Mouse (Mus musculus): ENCODE measurements around the gene Rfx8. TPM values are rescaled to one million over a fixed set of nuclear protein-coding genes. Genes with fewer than 3 reads are reported as not detected.
A peak's percentile ranks its signal among the peaks of the same experiment; 100 is the strongest.

Gene Rfx8
- total and polyA plus RNA-seq, 3 experiments: not detected

DNA sequence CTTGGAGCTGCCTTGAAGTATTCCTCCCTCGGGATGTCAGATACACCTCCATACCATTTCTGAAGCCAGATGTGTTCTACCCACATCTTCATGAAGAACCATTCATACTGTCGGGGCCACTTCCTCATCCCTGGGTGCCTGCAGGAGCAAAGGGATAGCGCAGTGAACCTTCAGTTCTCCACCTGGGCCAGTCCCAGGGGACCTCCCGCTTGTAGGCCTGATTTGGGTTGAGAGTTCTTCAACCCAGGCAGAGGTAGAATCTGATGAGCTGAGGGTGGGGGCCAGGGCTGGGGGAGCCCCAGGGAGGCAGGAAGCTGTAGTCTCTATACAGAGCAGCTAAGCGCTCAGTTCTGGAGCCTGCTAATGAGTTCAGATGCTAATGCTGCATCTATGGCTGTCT, 97.7 kb downstream of the Rfx8 start:
- H3K27me3 ChIP-seq (ENCODE audit: control insufficient read depth in 1 of 2, insufficient read depth in 2 of 2, low read length in 2 of 2): peaks cover 7% of the 10 kb centered on the region in 2 experiments
- no peak overlapping the region for H3K9ac ChIP-seq (ENCODE audit: control insufficient read depth, low read depth, low read length, poor library complexity, severe bottlenecking)
- H3K4me1 ChIP-seq (ENCODE audit: control insufficient read depth in 1 of 2, insufficient read depth in 2 of 2, low read length in 2 of 2): no peaks in the 10 kb centered on the region
- no peak overlapping the region for H3K27ac ChIP-seq (ENCODE audit: control insufficient read depth, low read depth, low read length)
- no peaks in the 10 kb centered on the region for H3K36me3 ChIP-seq (ENCODE audit: control insufficient read depth in 1 of 2, insufficient read depth in 2 of 2, low read length in 2 of 2)
- no peaks in the 10 kb centered on the region for H3K9me3 ChIP-seq (replicated peaks; ENCODE audit: insufficient read depth, low read length)
- no peak for DNase-seq (ENCODE audit: low read depth, low spot score)
- no peaks in the 10 kb centered on the region for H3K79me2 ChIP-seq (ENCODE audit: control insufficient read depth, insufficient read depth, low read length, poor library complexity)
- no peak overlapping the region for H3K4me3 ChIP-seq (ENCODE audit: control insufficient read depth in 1 of 2, insufficient read depth in 1 of 2, low read depth in 2 of 2, low read length in 2 of 2)
- TF ChIP-seq BHLHE40 (IDR thresholded peaks at IDR 0.05; ENCODE audit: borderline replicate concordance, low read depth, low read length): no peak
- TF ChIP-seq USF2 (IDR thresholded peaks at IDR 0.05; ENCODE audit: borderline replicate concordance in 1 of 2, insufficient read depth in 1 of 2, low read depth in 1 of 2, low read length in 2 of 2): no peak
- TF ChIP-seq MYC (IDR thresholded peaks at IDR 0.05; ENCODE audit: low read depth, low read length): no peak
- TF ChIP-seq ETS1 (IDR thresholded peaks at IDR 0.05; ENCODE audit: low read depth, low read length): no peak
- TF ChIP-seq MAZ (IDR thresholded peaks at IDR 0.05; ENCODE audit: low read depth, low read length): no peak
- TF ChIP-seq CHD2 (IDR thresholded peaks at IDR 0.05; ENCODE audit: low read length): no peak
- TF ChIP-seq NELFE (IDR thresholded peaks at IDR 0.05; ENCODE audit: low read depth, low read length): no peak

DNA sequence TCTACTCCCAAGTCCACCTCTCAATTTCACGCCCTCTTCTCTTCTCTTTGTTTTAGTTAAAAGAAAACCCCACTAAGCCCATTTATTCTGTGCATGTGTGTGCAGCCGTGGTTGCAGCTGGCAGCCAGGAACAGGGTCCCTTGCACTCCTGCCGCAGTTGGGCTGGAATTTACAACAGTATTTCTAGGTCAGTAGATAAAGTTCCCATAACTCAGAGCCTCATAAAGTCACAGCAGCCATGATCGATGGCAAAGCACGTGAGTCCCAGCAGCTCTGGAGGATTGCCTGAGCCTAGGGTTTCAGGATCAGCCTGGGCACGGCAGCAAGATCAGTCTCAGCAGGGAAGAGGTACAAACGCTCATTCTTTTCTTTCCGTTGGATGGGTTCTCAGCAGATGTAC, 102.3 kb downstream of the Rfx8 start:
- no peak for DNase-seq (ENCODE audit: low read depth, low spot score)
- Histone ChIP-seq H3K9me3 (replicated peaks; ENCODE audit: insufficient read depth, low read length) (no peaks in the 10 kb centered on the region), H3K27me3 (ENCODE audit: control insufficient read depth in 1 of 2, insufficient read depth in 2 of 2, low read length in 2 of 2) (peaks cover 5 to 7% of the 10 kb centered on the region in 2 experiments), H3K79me2 (ENCODE audit: control insufficient read depth, insufficient read depth, low read length, poor library complexity) (no peaks in the 10 kb centered on the region), H3K4me1 (ENCODE audit: control insufficient read depth in 1 of 2, insufficient read depth in 2 of 2, low read length in 2 of 2) (peaks cover 0 to 11% of the 10 kb centered on the region in 2 experiments; a peak in 3 of 4 replicates), H3K36me3 (ENCODE audit: control insufficient read depth in 1 of 2, insufficient read depth in 2 of 2, low read length in 2 of 2) (peaks cover 0 to 11% of the 10 kb centered on the region in 2 experiments; a peak in 2 of 4 replicates), H3K4me3 (ENCODE audit: control insufficient read depth in 1 of 2, insufficient read depth in 1 of 2, low read depth in 2 of 2, low read length in 2 of 2) (no peak overlapping the region), H3K9ac (ENCODE audit: control insufficient read depth, low read depth, low read length, poor library complexity, severe bottlenecking) (no peak overlapping the region), H3K27ac (ENCODE audit: control insufficient read depth, low read depth, low read length) (no peak overlapping the region)
- TF ChIP-seq KAT2A (conservative IDR thresholded peaks at IDR 0.05; ENCODE audit: low read depth, low read length): no peak
- no peak for TF ChIP-seq CHD2 (IDR thresholded peaks at IDR 0.05; ENCODE audit: low read length)
- TF ChIP-seq MYC (IDR thresholded peaks at IDR 0.05; ENCODE audit: low read depth, low read length): no peak
- no peak for TF ChIP-seq MAFK (IDR thresholded peaks at IDR 0.05; ENCODE audit: borderline replicate concordance, low read depth, low read length)
- TF ChIP-seq TAL1 (IDR thresholded peaks at IDR 0.05; ENCODE audit: low read length): no peak

DNA sequence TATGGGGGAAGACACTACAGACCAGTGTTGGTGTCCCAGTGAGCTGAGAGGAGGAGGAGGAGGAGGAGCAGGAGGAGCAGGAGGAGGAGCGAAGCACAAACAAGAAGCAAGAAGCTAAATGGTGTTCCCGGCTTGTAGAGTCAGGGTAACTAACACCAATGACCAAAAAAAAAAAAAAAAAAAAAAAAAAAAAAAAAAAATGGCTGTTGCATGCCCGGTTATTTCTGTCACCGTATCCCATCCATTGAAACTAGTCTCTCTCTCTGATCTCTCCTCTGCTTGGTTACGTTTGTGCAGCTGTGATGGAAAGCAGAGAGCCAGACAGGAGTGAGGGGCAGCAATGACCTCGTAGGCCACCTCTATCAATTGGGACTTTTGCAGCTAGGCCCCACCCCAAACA, 105.3 kb downstream of the Rfx8 start:
- Histone ChIP-seq H3K36me3 (ENCODE audit: control insufficient read depth in 1 of 2, insufficient read depth in 2 of 2, low read length in 2 of 2) (peaks cover 0 to 11% of the 10 kb centered on the region in 2 experiments; a peak in 2 of 4 replicates), H3K4me3 (ENCODE audit: control insufficient read depth in 1 of 2, insufficient read depth in 1 of 2, low read depth in 2 of 2, low read length in 2 of 2) (no peak overlapping the region), H3K27me3 (ENCODE audit: control insufficient read depth in 1 of 2, insufficient read depth in 2 of 2, low read length in 2 of 2) (peaks cover 0 to 3% of the 10 kb centered on the region in 2 experiments; a peak in 2 of 4 replicates), H3K9me3 (replicated peaks; ENCODE audit: insufficient read depth, low read length) (no peaks in the 10 kb centered on the region), H3K9ac (ENCODE audit: control insufficient read depth, low read depth, low read length, poor library complexity, severe bottlenecking) (no peak overlapping the region), H3K79me2 (ENCODE audit: control insufficient read depth, insufficient read depth, low read length, poor library complexity) (no peaks in the 10 kb centered on the region), H3K27ac (ENCODE audit: control insufficient read depth, low read depth, low read length) (no peak overlapping the region), H3K4me1 (ENCODE audit: control insufficient read depth in 1 of 2, insufficient read depth in 2 of 2, low read length in 2 of 2) (peaks cover 0 to 13% of the 10 kb centered on the region in 2 experiments; a peak in 3 of 4 replicates)
- DNase-seq (ENCODE audit: low read depth, low spot score): no peak
- peak; percentile 54; the same call in 1 of the 2 replicates for TF ChIP-seq ZNF384 (IDR thresholded peaks at IDR 0.05; ENCODE audit: low read depth, low read length)
- no peak for TF ChIP-seq SIN3A (IDR thresholded peaks at IDR 0.05; ENCODE audit: low read length)

Other genes with a start within 250 kb of the Rfx8 start
- 1.5 TPM in 2 replicates for gene Tbc1d8, start 242.2 kb downstream of the Rfx8 start, total RNA-seq (2012; rRNA removed)
- gene Tbc1d8, start 242.2 kb downstream of the Rfx8 start, polyA plus RNA-seq (2012; ENCODE audit: insufficient read depth in 1 of 2, insufficient read length in 2 of 2, low read depth in 1 of 2, low replicate concordance in 2 of 2, missing spikeins in 1 of 2): 1 to 10 TPM in 1 of 2 experiments, not detected in 1; 2.4 TPM
- 20.0 and 21.1 TPM in 2 replicates for gene Cnot11, start 186.0 kb downstream of the Rfx8 start, total RNA-seq (2012; rRNA removed)
- gene Cnot11, start 186.0 kb downstream of the Rfx8 start, polyA plus RNA-seq (2012; ENCODE audit: insufficient read depth in 1 of 2, insufficient read length in 2 of 2, low read depth in 1 of 2, low replicate concordance in 2 of 2, missing spikeins in 1 of 2): 10 to 100 TPM; 37.9 to 46.0 TPM
- gene Rnf149, start 143.6 kb downstream of the Rfx8 start, total RNA-seq (2012; rRNA removed): 33.0 and 37.1 TPM in 2 replicates
- 10 to 100 TPM in 1 of 2 experiments, not detected in 1; 46.4 TPM for gene Rnf149, start 143.6 kb downstream of the Rfx8 start, polyA plus RNA-seq (2012; ENCODE audit: insufficient read depth in 1 of 2, insufficient read length in 2 of 2, low read depth in 1 of 2, low replicate concordance in 2 of 2, missing spikeins in 1 of 2)
- not detected in 2 replicates for gene Creg2, start 69.5 kb downstream of the Rfx8 start, total RNA-seq (2012; rRNA removed)
- not detected for gene Creg2, start 69.5 kb downstream of the Rfx8 start, polyA plus RNA-seq (2012; ENCODE audit: insufficient read depth in 1 of 2, insufficient read length in 2 of 2, low read depth in 1 of 2, low replicate concordance in 2 of 2, missing spikeins in 1 of 2)
- gene Gm3646, start 84.3 kb upstream of the Rfx8 start, total RNA-seq (2012; rRNA removed): not detected in 2 replicates
- not detected for gene Gm3646, start 84.3 kb upstream of the Rfx8 start, polyA plus RNA-seq (2012; ENCODE audit: insufficient read depth in 1 of 2, insufficient read length in 2 of 2, low read depth in 1 of 2, low replicate concordance in 2 of 2, missing spikeins in 1 of 2)
- gene Map4k4, start 179.9 kb upstream of the Rfx8 start, total RNA-seq (2012; rRNA removed): 0.04 TPM in 1 of 2 replicates, not detected in the other
- under 1 TPM in 1 of 2 experiments, not detected in 1; 0.21 TPM for gene Map4k4, start 179.9 kb upstream of the Rfx8 start, polyA plus RNA-seq (2012; ENCODE audit: insufficient read depth in 1 of 2, insufficient read length in 2 of 2, low read depth in 1 of 2, low replicate concordance in 2 of 2, missing spikeins in 1 of 2)